Mouse (Mus musculus): ENCODE measurements at regions not wholly inside any gene's neighbourhood (a gene's known extent, or its start where the extent isn't known, plus 50 kb on each side); places are given as distances from the start of the nearest gene placed in this dataset.

DNA sequence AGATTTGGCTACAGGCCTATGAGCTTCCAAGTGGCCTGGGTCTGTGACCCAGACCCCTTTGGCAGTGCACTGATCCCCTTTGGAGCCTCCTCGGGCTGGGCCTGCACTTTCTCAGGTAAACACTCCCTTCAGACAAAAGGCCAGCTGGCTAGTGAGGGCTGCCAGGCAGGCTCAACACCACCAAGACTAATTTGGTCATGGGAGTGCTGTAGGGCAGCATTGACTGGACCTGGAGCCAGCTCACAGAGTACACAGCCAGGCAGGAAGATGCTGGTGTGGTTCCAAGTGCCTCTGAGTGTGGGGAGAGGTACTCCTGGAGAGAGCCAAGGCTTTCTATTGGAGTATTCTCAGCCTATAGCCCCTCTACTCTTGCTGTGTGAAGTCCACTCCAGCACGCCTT lies 620.5 kb downstream of the Rnf144a start:
- Histone ChIP-seq H3K79me2 (ENCODE audit: control insufficient read depth, insufficient read depth) (no peaks in the 10 kb centered on the region), H3ac (ENCODE audit: control insufficient read depth, insufficient read length, low read depth) (no peak overlapping the region), H3K4me3 (ENCODE audit: insufficient read depth, poor library complexity, severe bottlenecking) (no peak overlapping the region), H3K27me3 (ENCODE audit: control insufficient read depth, insufficient read depth, insufficient read length) (no peaks in the 10 kb centered on the region), H3K79me3 (ENCODE audit: low read depth) (no peaks in the 10 kb centered on the region), H3K36me3 (ENCODE audit: control insufficient read depth, insufficient read depth) (no peaks in the 10 kb centered on the region)
- TF ChIP-seq MAX (IDR thresholded peaks at IDR 0.05) = no peak
- no peak for TF ChIP-seq FOSL1 (IDR thresholded peaks at IDR 0.05; ENCODE audit: insufficient read depth, low read length, poor library complexity, severe bottlenecking)
- TF ChIP-seq CTCF (IDR thresholded peaks at IDR 0.05; ENCODE audit: control insufficient read depth, insufficient read depth, insufficient read length) = no peak
- no peak for TF ChIP-seq MYOD1 (IDR thresholded peaks at IDR 0.05; ENCODE audit: control insufficient read depth, insufficient read length, low read depth)
- TF ChIP-seq CEBPB (IDR thresholded peaks at IDR 0.05; ENCODE audit: low read depth) = no peak
- no peak for TF ChIP-seq MYOG (IDR thresholded peaks at IDR 0.05; ENCODE audit: control insufficient read depth, extremely low read depth, insufficient read length)
- TF ChIP-seq USF1 (IDR thresholded peaks at IDR 0.05; ENCODE audit: low read depth) = no peak

GRCm38 (mm10) chr12:25792571-25793075 lies 622.4 kb downstream of the Rnf144a start:
- no peaks in the 10 kb centered on the region for H3K27me3 ChIP-seq (ENCODE audit: control insufficient read depth, insufficient read depth, insufficient read length)
- H3K79me3 ChIP-seq (ENCODE audit: low read depth) = no peaks in the 10 kb centered on the region
- no peak overlapping the region for H3K4me3 ChIP-seq (ENCODE audit: insufficient read depth, poor library complexity, severe bottlenecking)
- no peaks in the 10 kb centered on the region for H3K79me2 ChIP-seq (ENCODE audit: control insufficient read depth, insufficient read depth)
- no peaks in the 10 kb centered on the region for H3K36me3 ChIP-seq (ENCODE audit: control insufficient read depth, insufficient read depth)
- TF ChIP-seq USF1 (IDR thresholded peaks at IDR 0.05; ENCODE audit: low read depth) (no peak), FOSL1 (IDR thresholded peaks at IDR 0.05; ENCODE audit: insufficient read depth, low read length, poor library complexity, severe bottlenecking) (no peak), MYOD1 (IDR thresholded peaks at IDR 0.05; ENCODE audit: control insufficient read depth, insufficient read length, low read depth) (no peak), MYOG (IDR thresholded peaks at IDR 0.05; ENCODE audit: control insufficient read depth, extremely low read depth, insufficient read length) (no peak), MAX (IDR thresholded peaks at IDR 0.05) (no peak), CTCF (IDR thresholded peaks at IDR 0.05; ENCODE audit: control insufficient read depth, insufficient read depth, insufficient read length) (no peak), CEBPB (IDR thresholded peaks at IDR 0.05; ENCODE audit: low read depth) (no peak)
- no peak overlapping the region for H3ac ChIP-seq (ENCODE audit: control insufficient read depth, insufficient read length, low read depth)

DNA sequence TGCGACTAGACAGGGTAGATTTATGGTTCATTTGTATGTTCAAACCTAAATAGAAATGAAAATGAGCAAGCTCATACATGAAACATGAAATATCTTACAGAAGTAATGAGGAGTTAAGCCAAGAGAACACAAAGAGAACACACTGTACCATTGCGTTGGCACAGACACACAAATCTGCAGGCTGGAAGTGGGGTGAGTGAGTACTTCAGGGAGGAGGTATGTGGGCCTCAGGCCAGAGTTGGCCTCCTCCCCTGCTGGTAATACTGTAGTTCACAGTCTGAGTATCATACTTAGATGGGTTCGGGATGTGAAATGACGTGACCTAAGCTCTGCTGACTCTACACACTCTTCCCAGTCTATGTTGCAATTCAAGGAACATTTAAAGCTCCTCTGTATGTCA lies 624.1 kb downstream of the Rnf144a start:
- H3K4me3 ChIP-seq (ENCODE audit: insufficient read depth, poor library complexity, severe bottlenecking) = no peak overlapping the region
- no peaks in the 10 kb centered on the region for H3K36me3 ChIP-seq (ENCODE audit: control insufficient read depth, insufficient read depth)
- TF ChIP-seq MYOG (IDR thresholded peaks at IDR 0.05; ENCODE audit: control insufficient read depth, extremely low read depth, insufficient read length) (no peak), FOSL1 (IDR thresholded peaks at IDR 0.05; ENCODE audit: insufficient read depth, low read length, poor library complexity, severe bottlenecking) (no peak), MYOD1 (IDR thresholded peaks at IDR 0.05; ENCODE audit: control insufficient read depth, insufficient read length, low read depth) (no peak)

DNA sequence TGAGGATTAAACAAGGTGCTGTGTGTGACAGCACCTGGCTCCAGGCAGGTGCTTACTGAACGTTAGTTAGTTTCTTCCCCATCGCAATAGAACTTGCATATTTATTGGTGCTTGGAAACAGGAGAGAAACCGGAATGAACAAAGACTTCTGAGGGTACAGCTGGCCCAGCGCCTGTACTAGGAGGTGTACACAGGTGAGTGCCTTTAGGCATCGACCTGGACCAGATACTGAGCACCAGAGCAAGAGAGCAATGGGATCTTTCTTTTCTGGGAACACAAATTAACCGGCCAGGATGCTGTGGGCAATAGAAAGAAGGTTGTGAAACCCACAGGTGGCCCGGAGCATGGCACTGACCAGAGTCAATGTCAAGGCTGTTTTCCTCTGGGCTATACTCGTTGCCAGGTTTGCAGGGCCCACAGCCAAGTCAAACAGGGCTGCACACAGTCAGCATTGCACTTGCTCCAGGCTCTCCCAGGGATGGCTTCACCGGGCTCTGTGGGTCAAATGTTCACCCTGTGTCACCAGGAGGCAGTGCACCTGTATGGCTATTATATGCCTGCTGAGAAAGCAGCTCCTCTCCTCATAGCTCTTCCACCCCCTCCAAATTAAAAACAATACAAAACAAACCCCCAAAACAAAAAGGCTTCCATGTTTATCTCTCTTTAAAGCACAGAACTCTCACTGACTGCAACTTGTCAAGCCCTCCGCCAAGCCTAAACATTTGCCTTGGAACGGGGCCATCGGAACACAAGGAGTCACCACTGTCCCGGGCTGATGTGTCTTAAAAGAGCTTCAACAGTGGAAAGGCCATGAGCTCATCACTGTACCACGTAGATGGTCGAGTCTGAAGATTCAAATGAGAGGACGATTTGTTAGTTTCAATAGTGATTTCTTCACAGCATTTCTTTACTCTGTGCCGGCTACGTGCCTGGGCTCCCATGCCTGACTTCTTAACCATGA lies 629.1 kb downstream of the Rnf144a start:
- Histone ChIP-seq H3K4me3 (ENCODE audit: insufficient read depth, poor library complexity, severe bottlenecking) (no peak overlapping the region), H3K36me3 (ENCODE audit: control insufficient read depth, insufficient read depth) (no peaks in the 10 kb centered on the region), H3ac (ENCODE audit: control insufficient read depth, insufficient read length, low read depth) (no peak overlapping the region), H3K27me3 (ENCODE audit: control insufficient read depth, insufficient read depth, insufficient read length) (no peaks in the 10 kb centered on the region), H3K79me3 (ENCODE audit: low read depth) (no peaks in the 10 kb centered on the region), H3K79me2 (ENCODE audit: control insufficient read depth, insufficient read depth) (no peaks in the 10 kb centered on the region)
- TF ChIP-seq CEBPB (IDR thresholded peaks at IDR 0.05; ENCODE audit: low read depth) (no peak), MAX (IDR thresholded peaks at IDR 0.05) (no peak), MYOG (IDR thresholded peaks at IDR 0.05; ENCODE audit: control insufficient read depth, extremely low read depth, insufficient read length) (no peak), MYOD1 (IDR thresholded peaks at IDR 0.05; ENCODE audit: control insufficient read depth, insufficient read length, low read depth) (no peak), FOSL1 (IDR thresholded peaks at IDR 0.05; ENCODE audit: insufficient read depth, low read length, poor library complexity, severe bottlenecking) (no peak)

More for the DNA sequence above, 624.1 kb downstream of the Rnf144a start:
- Histone ChIP-seq H3ac (ENCODE audit: control insufficient read depth, insufficient read length, low read depth) (no peak overlapping the region), H3K27me3 (ENCODE audit: control insufficient read depth, insufficient read depth, insufficient read length) (no peaks in the 10 kb centered on the region), H3K79me2 (ENCODE audit: control insufficient read depth, insufficient read depth) (no peaks in the 10 kb centered on the region), H3K79me3 (ENCODE audit: low read depth) (no peaks in the 10 kb centered on the region)

DNA sequence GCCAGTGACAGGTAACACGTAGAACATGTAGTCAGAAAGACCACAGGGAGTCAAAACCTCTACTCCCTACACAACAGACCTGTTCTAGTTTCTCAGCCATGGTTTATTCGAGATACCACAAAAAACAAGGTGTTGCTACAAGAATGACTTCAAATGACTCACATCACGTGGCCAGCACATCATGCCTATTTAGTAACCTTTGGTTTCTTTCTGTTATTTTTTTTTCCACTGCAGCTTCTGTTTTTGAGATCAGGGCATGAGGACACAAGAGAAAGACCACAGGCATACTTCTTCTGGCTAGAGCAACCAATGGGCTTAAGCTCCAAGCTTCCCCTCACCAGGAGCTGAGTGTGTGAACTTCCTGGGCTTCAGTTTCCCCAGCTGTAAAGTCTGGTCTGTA lies 630.7 kb downstream of the Rnf144a start:
- Histone ChIP-seq H3ac (ENCODE audit: control insufficient read depth, insufficient read length, low read depth) (no peak overlapping the region), H3K36me3 (ENCODE audit: control insufficient read depth, insufficient read depth) (no peaks in the 10 kb centered on the region), H3K79me2 (ENCODE audit: control insufficient read depth, insufficient read depth) (no peaks in the 10 kb centered on the region), H3K79me3 (ENCODE audit: low read depth) (no peaks in the 10 kb centered on the region), H3K4me3 (ENCODE audit: insufficient read depth, poor library complexity, severe bottlenecking) (no peak overlapping the region), H3K27me3 (ENCODE audit: control insufficient read depth, insufficient read depth, insufficient read length) (no peaks in the 10 kb centered on the region)
- TF ChIP-seq MAX (IDR thresholded peaks at IDR 0.05) (no peak), USF1 (IDR thresholded peaks at IDR 0.05; ENCODE audit: low read depth) (peak; percentile 9)
